Mouse (Mus musculus) CH12.LX (cell line): ENCODE data around the gene Dync2li1. TPM values are rescaled to one million over a fixed set of nuclear protein-coding genes. Genes with fewer than 3 reads are reported as not detected.

Source experiments
- DNase-seq: peaks from one replicate; pipeline ENCODE4 v3.0.0-alpha.2; 2013; ENCODE audit errors: extremely low read depth
- H3K27ac ChIP-seq: 2 replicates; pipeline ENCODE4 v1.5.1; 2012; ENCODE audit warnings: low read depth, mild to moderate bottlenecking, control low read depth, moderate library complexity; ENCODE audit not compliant: insufficient read depth
- H3K27me3 ChIP-seq: replicated peaks from 2 replicates; pipeline ENCODE3; 2012; ENCODE audit warnings: inconsistent platforms
- H3K36me3 ChIP-seq, 2 experiments: replicated peaks in 1 of 2; 2 replicates each; pipeline versions ENCODE3 to v1.6.1; 2012; ENCODE audit warnings: inconsistent platforms in 1 of 2, low read length in 1 of 2, mild to moderate bottlenecking in 1 of 2, mixed read lengths in 1 of 2, moderate library complexity in 1 of 2; ENCODE audit not compliant: control insufficient read depth in 1 of 2, insufficient read depth in 1 of 2
- H3K4me1 ChIP-seq, 2 experiments: 2 replicates each; pipeline ENCODE4 v1.6.1; 2012; ENCODE audit warnings: inconsistent platforms in 1 of 2, moderate library complexity in 1 of 2; ENCODE audit not compliant: insufficient read depth in 2 of 2, control insufficient read depth in 1 of 2
- H3K4me2 ChIP-seq: 2 replicates; pipeline ENCODE4 v1.6.1; 2012; ENCODE audit warnings: low read depth, mild to moderate bottlenecking, control low read depth; ENCODE audit not compliant: poor library complexity, insufficient read depth, severe bottlenecking
- H3K4me3 ChIP-seq, 3 experiments: fragments of 150-350 bp in 1 of 3; sonication (generic) in 1 of 3; replicated peaks in 1 of 3; 2 replicates each; pipeline versions ENCODE3 to v1.5.1; 2011 to 2012; ENCODE audit warnings: low read depth in 2 of 3, low read length in 2 of 3, mild to moderate bottlenecking in 2 of 3, moderate library complexity in 2 of 3, control low read depth in 1 of 3, improper control_type of control experiment in 1 of 3, inconsistent platforms in 1 of 3, mixed read lengths in 1 of 3; ENCODE audit not compliant: poor library complexity in 1 of 3
- H3K79me2 ChIP-seq: replicated peaks from 2 replicates; pipeline ENCODE4 v1.6.1; 2012; ENCODE audit warnings: mild to moderate bottlenecking, moderate library complexity; ENCODE audit not compliant: control insufficient read depth, poor library complexity, insufficient read depth, severe bottlenecking; ENCODE audit errors: extremely low read depth
- H3K9ac ChIP-seq: 2 replicates; pipeline ENCODE4 v1.6.1; 2012; ENCODE audit warnings: low read depth, mild to moderate bottlenecking, control low read depth, moderate library complexity; ENCODE audit not compliant: insufficient read depth
- H3K9me3 ChIP-seq: replicated peaks from 2 replicates; pipeline ENCODE3; 2012; ENCODE audit warnings: low read length, inconsistent platforms, mixed read lengths
- BHLHE40 ChIP-seq: IDR thresholded peaks from 2 replicates; pipeline ENCODE4 v1.6.1; 2011; ENCODE audit warnings: mild to moderate bottlenecking, low read depth, low read length, improper control_type of control experiment
- CHD2 ChIP-seq: IDR thresholded peaks from 2 replicates; pipeline ENCODE4 v1.6.1; 2011; ENCODE audit warnings: low read length, improper control_type of control experiment
- CTCF ChIP-seq, 2 experiments: IDR thresholded peaks in 1 of 2; conservative IDR thresholded peaks in 1 of 2; 2 replicates each; pipeline ENCODE4 v1.5.1; 2011 to 2012; ENCODE audit warnings: low read depth in 2 of 2, low read length in 2 of 2, improper control_type of control experiment in 1 of 2, inconsistent platforms in 1 of 2, mild to moderate bottlenecking in 1 of 2, moderate library complexity in 1 of 2
- ELF1 ChIP-seq: IDR thresholded peaks from 2 replicates; pipeline ENCODE4 v1.6.1; 2014; ENCODE audit warnings: low read depth, mild to moderate bottlenecking, inconsistent platforms, low read length, improper control_type of control experiment
- HCFC1 ChIP-seq: IDR thresholded peaks from 2 replicates; pipeline ENCODE4 v1.6.1; 2012; ENCODE audit warnings: low read depth, mild to moderate bottlenecking, inconsistent platforms, low read length, improper control_type of control experiment
- IRF4 ChIP-seq: IDR thresholded peaks from 2 replicates; pipeline ENCODE4 v1.6.1; 2014; ENCODE audit warnings: low read depth, mild to moderate bottlenecking, inconsistent platforms, low read length, improper control_type of control experiment
- JUND ChIP-seq: conservative IDR thresholded peaks from 2 replicates; pipeline ENCODE4 v1.6.1; 2011; ENCODE audit warnings: low read depth, low read length, improper control_type of control experiment
- KAT2A ChIP-seq: IDR thresholded peaks from 2 replicates; pipeline ENCODE4 v1.6.1; 2012; ENCODE audit warnings: low read length, improper control_type of control experiment, inconsistent platforms; ENCODE audit not compliant: insufficient replicate concordance
- MAFK ChIP-seq: IDR thresholded peaks from 2 replicates; pipeline ENCODE4 v1.6.1; 2011; ENCODE audit warnings: low read length, improper control_type of control experiment; ENCODE audit not compliant: insufficient replicate concordance
- MAX ChIP-seq: IDR thresholded peaks from 2 replicates; pipeline ENCODE4 v1.6.1; 2011; ENCODE audit warnings: low read length, improper control_type of control experiment
- MAZ ChIP-seq: IDR thresholded peaks from 2 replicates; pipeline ENCODE4 v1.6.1; 2012; ENCODE audit warnings: low read depth, mild to moderate bottlenecking, inconsistent platforms, low read length, improper control_type of control experiment, moderate library complexity
- MEF2A ChIP-seq: IDR thresholded peaks from 2 replicates; pipeline ENCODE4 v1.6.1; 2014; ENCODE audit warnings: low read depth, mild to moderate bottlenecking, inconsistent platforms, low read length, improper control_type of control experiment, borderline replicate concordance
- MXI1 ChIP-seq: IDR thresholded peaks from 2 replicates; pipeline ENCODE4 v1.6.1; 2011; ENCODE audit warnings: mild to moderate bottlenecking, low read depth, low read length, improper control_type of control experiment
- MYC ChIP-seq: IDR thresholded peaks from 2 replicates; pipeline ENCODE4 v1.6.1; 2011; ENCODE audit warnings: low read depth, mild to moderate bottlenecking, improper control_type of control experiment, low read length
- NELFE ChIP-seq: IDR thresholded peaks from 2 replicates; pipeline ENCODE4 v1.6.1; 2011; ENCODE audit warnings: low read depth, low read length, improper control_type of control experiment
- POLR2AphosphoS2 ChIP-seq: IDR thresholded peaks from 2 replicates; pipeline ENCODE4 v1.6.1; 2011; ENCODE audit warnings: low read depth, low read length, improper control_type of control experiment
- RAD21 ChIP-seq: IDR thresholded peaks from 2 replicates; pipeline ENCODE4 v1.6.1; 2011; ENCODE audit warnings: low read depth, mild to moderate bottlenecking, low read length, improper control_type of control experiment, moderate library complexity
- SMC3 ChIP-seq: IDR thresholded peaks from 2 replicates; pipeline ENCODE4 v1.6.1; 2011; ENCODE audit warnings: low read depth, low read length, improper control_type of control experiment
- TCF12 ChIP-seq: IDR thresholded peaks from 2 replicates; pipeline ENCODE4 v1.6.1; 2014; ENCODE audit warnings: low read depth, mild to moderate bottlenecking, inconsistent platforms, low read length, improper control_type of control experiment
- USF1 ChIP-seq: IDR thresholded peaks from 2 replicates; pipeline ENCODE4 v1.6.1; 2014; ENCODE audit warnings: low read depth, mild to moderate bottlenecking, inconsistent platforms, low read length, improper control_type of control experiment
- USF2 ChIP-seq: conservative IDR thresholded peaks from 2 replicates; pipeline ENCODE4 v1.6.1; 2011; ENCODE audit warnings: low read depth, low read length, improper control_type of control experiment
- ZKSCAN1 ChIP-seq: IDR thresholded peaks from 2 replicates; pipeline ENCODE4 v1.6.1; 2012; ENCODE audit warnings: low read depth, inconsistent platforms, low read length, improper control_type of control experiment, borderline replicate concordance
- ZMIZ1 ChIP-seq: IDR thresholded peaks from 2 replicates; pipeline ENCODE4 v1.6.1; 2012; ENCODE audit warnings: low read depth, mild to moderate bottlenecking, inconsistent platforms, low read length, improper control_type of control experiment
- ZNF384 ChIP-seq: IDR thresholded peaks from 2 replicates; pipeline ENCODE4 v1.6.1; 2012; ENCODE audit warnings: low read depth, low read length, improper control_type of control experiment, inconsistent platforms
- dilution Hi-C: fragments of 300-500 bp; cut with MboI; formaldehyde crosslinking; loops from 2 replicates; pipeline ENCODE4 v1.14.3; 2020; ENCODE audit warnings: low sequenced_read_pairs; ENCODE audit not compliant: extremely low pct_unique_long_range_greater_than_20kb, extremely low pct_ligation_motif_present
- in situ Hi-C: fragments of 300-500 bp; cut with MboI; formaldehyde crosslinking; loops from 3 replicates; pipeline ENCODE4 v1.14.3; 2019; ENCODE audit warnings: low sequenced_read_pairs, low pct_ligation_motif_present, low pct_unique_long_range_greater_than_20kb, mixed read lengths
- polyA plus RNA-seq: library from polyadenylated mRNA; unstranded; fragments of >175 nt; gene quantifications from 2 replicates; pipeline ENCODE4 v1.2.1, GENCODE M21; 2012; ENCODE audit warnings: low read depth; ENCODE audit not compliant: insufficient read length
- total RNA-seq, 2 experiments: library from RNA; depleted of rRNA; stranded (reverse); fragments of 300-350 nt in 1 of 2; fragments of >200 nt in 1 of 2; gene quantifications; 2 replicates each; pipeline ENCODE4 v1.2.3; 2012 to 2014

Gene Dync2li1
- total and polyA plus RNA-seq, 3 experiments: 7.6 to 12.3 (median 11.7) TPM

DNA sequence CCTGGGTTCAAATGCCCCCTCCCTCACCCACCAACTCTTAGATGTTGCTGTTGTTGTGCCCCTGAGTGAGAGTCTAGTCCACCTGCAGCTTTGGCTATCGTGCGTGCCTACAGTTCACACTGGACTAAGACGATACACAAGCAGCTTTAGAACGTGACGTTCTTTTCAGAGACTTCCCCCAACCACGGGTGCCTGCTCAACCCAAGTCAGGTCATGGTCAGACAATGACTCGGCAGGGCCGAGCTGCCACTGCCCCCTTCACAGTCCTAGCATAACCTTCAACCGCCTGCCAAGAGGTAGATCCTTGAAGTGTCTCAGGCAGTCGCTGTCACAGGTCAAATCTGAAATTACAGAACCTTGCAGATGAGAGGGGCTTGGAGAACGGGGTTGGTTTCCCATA is 62.5 kb downstream of the Dync2li1 start:
- no peak for DNase-seq
- Histone ChIP-seq H3K9ac (no peak overlapping the region), H3K27ac (no peak overlapping the region), H3K27me3 (no peaks in the 10 kb centered on the region), H3K79me2 (no peaks in the 10 kb centered on the region), H3K4me3 (no peak overlapping the region), H3K4me1 (0 out of 4 replicates have a peak, but pooled peaks cover 3 to 5% of the 10 kb centered on the region in 2 experiments), H3K36me3 (no peaks in the 10 kb centered on the region), H3K4me2 (no peak overlapping the region), H3K9me3 (no peaks in the 10 kb centered on the region)
- dilution Hi-C loops: no loop called here
- in situ Hi-C loops: no loop called here
- no peak for TF ChIP-seq TCF12
- TF ChIP-seq CTCF (conservative IDR thresholded peaks at IDR 0.05 in 1 of 2, IDR thresholded peaks at IDR 0.05 in 1 of 2; ENCODE audit: low read depth in 2 of 2, low read length in 2 of 2): no peak
- no peak for TF ChIP-seq ZNF384
- no peak for TF ChIP-seq MAZ
- TF ChIP-seq KAT2A: no peak
- TF ChIP-seq USF1: no peak
- no peak for TF ChIP-seq MAX
- no peak for TF ChIP-seq HCFC1
- no peak for TF ChIP-seq POLR2AphosphoS2
- no peak for TF ChIP-seq ZMIZ1
- no peak for TF ChIP-seq SMC3
- TF ChIP-seq JUND: no peak
- no peak for TF ChIP-seq MYC
- TF ChIP-seq BHLHE40: no peak
- TF ChIP-seq, all 38 proteins: peak for 0

DNA sequence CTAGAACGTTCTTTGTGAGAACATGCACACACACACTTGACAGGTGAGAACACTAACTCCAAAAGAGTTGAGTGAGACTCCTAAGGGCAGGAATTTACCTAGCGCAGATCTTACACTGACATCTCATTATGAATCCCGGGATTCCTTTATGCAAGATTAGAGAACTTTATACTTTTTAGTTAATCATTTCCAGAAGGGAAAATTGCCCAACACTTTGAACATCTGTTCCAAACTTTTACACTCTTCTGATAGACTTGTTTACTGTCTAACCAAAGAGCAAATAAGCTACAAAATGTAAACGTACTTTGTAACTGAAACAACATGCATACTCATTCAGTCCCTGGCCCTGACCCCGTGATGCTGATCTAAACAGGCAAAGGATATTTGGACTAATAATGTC is 63.0 kb downstream of the Dync2li1 start:
- Histone ChIP-seq H3K4me2 (no peak overlapping the region), H3K4me1 (0 out of 4 replicates have a peak, but pooled peaks cover 2 to 5% of the 10 kb centered on the region in 2 experiments), H3K27me3 (no peaks in the 10 kb centered on the region), H3K9me3 (no peaks in the 10 kb centered on the region), H3K79me2 (no peaks in the 10 kb centered on the region), H3K36me3 (no peaks in the 10 kb centered on the region), H3K27ac (no peak overlapping the region), H3K9ac (no peak overlapping the region), H3K4me3 (no peak overlapping the region)
- dilution Hi-C loops: no loop called here
- no peak for TF ChIP-seq IRF4
- no peak for TF ChIP-seq ZKSCAN1
- TF ChIP-seq ELF1: no peak
- TF ChIP-seq USF2: no peak
- no peak for TF ChIP-seq MAFK
- no peak for TF ChIP-seq MEF2A
- TF ChIP-seq MAX: no peak
- no peak for TF ChIP-seq HCFC1
- no peak for TF ChIP-seq SMC3
- TF ChIP-seq NELFE: no peak
- no peak for TF ChIP-seq BHLHE40
- TF ChIP-seq MXI1: no peak
- no peak for TF ChIP-seq CHD2
- TF ChIP-seq RAD21: no peak
- in situ Hi-C loops: no loop called here
- no peak for DNase-seq
